Mouse (Mus musculus) bone marrow macrophage, adult 2 months (primary cell): ENCODE measurements around the gene Kif1bp.

ENCODE experiments used
- CTCF ChIP-seq: IDR thresholded peaks from 2 replicates; pipeline ENCODE4 v1.5.1; 2012; ENCODE audit warnings: low read depth, mild to moderate bottlenecking, low read length, moderate library complexity
- POLR2A ChIP-seq: IDR thresholded peaks from 2 replicates; pipeline ENCODE4 v1.6.1; 2012; ENCODE audit warnings: mild to moderate bottlenecking, low read depth, low read length, borderline replicate concordance

DNA sequence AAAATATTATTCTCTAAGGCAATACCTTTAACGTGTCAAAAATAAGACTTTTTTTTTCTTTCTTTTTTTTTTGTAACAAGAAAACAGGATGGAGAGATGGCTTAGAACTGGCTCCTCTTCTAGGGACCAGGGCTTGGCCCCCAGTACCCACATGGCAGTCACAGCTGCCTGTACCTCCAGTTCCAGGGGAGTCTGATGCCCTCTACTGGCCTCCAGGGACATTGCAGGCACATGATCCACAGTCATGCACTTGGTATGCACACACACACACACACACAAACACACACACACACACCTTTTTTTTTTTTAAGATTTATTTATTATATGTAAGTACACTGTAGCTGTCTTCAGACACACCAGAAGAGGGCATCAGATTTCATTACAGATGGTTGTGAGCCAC lies 20.5 kb downstream of the Kif1bp start:
- TF ChIP-seq POLR2A = no peak
- peak; percentile 36; the same call in 1 of the 2 replicates for TF ChIP-seq CTCF
